Mouse (Mus musculus): ENCODE data around the gene Rassf3. TPM values are rescaled to one million over a fixed set of nuclear protein-coding genes. Genes with fewer than 3 reads are reported as not detected.

The Rassf3 gene
- polyA plus RNA-seq, 1 experiment from 2014 or later, result 25.3 TPM

DNA sequence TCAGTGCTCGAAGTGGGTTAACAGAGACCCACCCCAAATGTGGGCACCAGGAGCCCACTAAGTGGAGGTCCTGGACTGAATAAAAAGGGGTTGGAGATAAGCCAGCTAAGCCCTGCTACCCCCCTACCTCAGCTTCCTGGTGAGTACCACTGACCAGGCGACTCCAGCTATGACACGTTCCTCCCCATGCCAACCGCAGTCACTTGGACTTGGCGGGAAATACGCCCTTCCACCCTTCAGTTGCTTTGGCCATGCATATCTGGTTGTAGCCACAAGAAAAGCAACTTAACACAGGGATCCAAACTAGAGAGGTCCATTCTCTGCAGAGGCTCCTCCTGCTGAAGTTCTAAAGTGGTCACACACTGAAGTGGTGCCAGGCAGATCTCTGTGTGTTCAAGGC lies 53.9 kb downstream of the Rassf3 start:
- no peak overlapping the region for H3K4me2 ChIP-seq (ENCODE audit: low read length)
- no peak for ATAC-seq (ENCODE audit: insufficient number of reproducible peaks, insufficient read depth, low FRiP score, low read depth)
- no peaks in the 10 kb centered on the region for H3K9me3 ChIP-seq (ENCODE audit: control insufficient read depth, low read length)
- H3K4me1 ChIP-seq (ENCODE audit: control insufficient read depth in 2 of 2, insufficient read depth in 2 of 2, low read length in 2 of 2), result peaks cover 52 to 71% of the 10 kb centered on the region in 2 experiments
- 91% methylated on average over 6 of the region's 6 CpGs for WGBS
- H3K27ac ChIP-seq (replicated peaks in 1 of 2; ENCODE audit: control insufficient read depth in 1 of 2, insufficient read depth in 1 of 2, low read depth in 2 of 2, low read length in 2 of 2), result 0 out of 4 replicates have a peak overlapping the region, but pooled peaks of 1 of the 2 experiments have one; percentile 4
- no peak overlapping the region for H3K9ac ChIP-seq (ENCODE audit: low read length)
- no peaks in the 10 kb centered on the region for H3K27me3 ChIP-seq (ENCODE audit: control insufficient read depth, insufficient read depth, low read length)
- no peak overlapping the region for H3K4me3 ChIP-seq (ENCODE audit: control insufficient read depth in 1 of 2, insufficient read depth in 1 of 2, low read depth in 1 of 2, low read length in 2 of 2)
- no peaks in the 10 kb centered on the region for H3K36me3 ChIP-seq (ENCODE audit: control insufficient read depth, insufficient read depth, low read length)

DNA sequence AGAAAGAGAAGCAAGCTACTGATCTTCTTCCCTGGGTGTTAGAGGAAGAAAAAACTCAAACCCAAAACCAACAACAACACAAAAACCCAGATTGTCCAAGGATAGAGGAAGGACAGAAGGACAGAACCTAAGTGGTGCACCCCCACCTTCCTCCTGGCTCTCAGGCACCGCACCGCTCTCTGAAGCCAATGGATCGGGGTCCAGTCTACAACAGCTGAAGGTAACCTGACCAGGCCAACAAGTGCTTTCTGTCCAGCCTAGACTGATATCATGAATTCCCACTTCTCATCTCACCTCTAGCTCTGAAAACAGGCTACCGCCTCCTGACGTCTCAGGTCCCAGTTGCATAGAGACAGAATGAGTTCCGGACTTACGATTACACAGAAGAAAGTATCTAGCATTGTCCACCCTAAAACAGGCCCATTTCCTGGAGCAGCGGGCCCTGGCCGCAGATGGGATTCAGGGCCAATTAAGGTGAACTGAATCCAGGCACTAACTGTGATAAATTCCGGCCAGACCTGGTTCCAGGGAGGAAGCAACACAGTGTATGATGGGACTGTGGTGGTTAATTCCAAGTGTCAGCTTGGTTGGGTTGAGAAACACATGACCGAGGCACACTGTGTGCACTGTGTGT lies 54.4 kb downstream of the Rassf3 start:
- ATAC-seq (ENCODE audit: insufficient number of reproducible peaks, insufficient read depth, low FRiP score, low read depth), result no peak
- Histone ChIP-seq H3K27me3 (ENCODE audit: control insufficient read depth, insufficient read depth, low read length) (no peaks in the 10 kb centered on the region), H3K9me3 (ENCODE audit: control insufficient read depth, low read length) (no peaks in the 10 kb centered on the region), H3K4me3 (ENCODE audit: control insufficient read depth in 1 of 2, insufficient read depth in 1 of 2, low read depth in 1 of 2, low read length in 2 of 2) (no peak overlapping the region), H3K36me3 (ENCODE audit: control insufficient read depth, insufficient read depth, low read length) (peaks cover 1% of the 10 kb centered on the region), H3K9ac (ENCODE audit: low read length) (no peak overlapping the region), H3K27ac (replicated peaks in 1 of 2; ENCODE audit: control insufficient read depth in 1 of 2, insufficient read depth in 1 of 2, low read depth in 2 of 2, low read length in 2 of 2) (0 out of 4 replicates have a peak overlapping the region, but pooled peaks of 1 of the 2 experiments have one; percentile 4), H3K4me1 (ENCODE audit: control insufficient read depth in 2 of 2, insufficient read depth in 2 of 2, low read length in 2 of 2) (peaks cover 48 to 68% of the 10 kb centered on the region in 2 experiments), H3K4me2 (ENCODE audit: low read length) (no peak overlapping the region)
- 81% methylated on average over 11 of the region's 11 CpGs for WGBS

DNA sequence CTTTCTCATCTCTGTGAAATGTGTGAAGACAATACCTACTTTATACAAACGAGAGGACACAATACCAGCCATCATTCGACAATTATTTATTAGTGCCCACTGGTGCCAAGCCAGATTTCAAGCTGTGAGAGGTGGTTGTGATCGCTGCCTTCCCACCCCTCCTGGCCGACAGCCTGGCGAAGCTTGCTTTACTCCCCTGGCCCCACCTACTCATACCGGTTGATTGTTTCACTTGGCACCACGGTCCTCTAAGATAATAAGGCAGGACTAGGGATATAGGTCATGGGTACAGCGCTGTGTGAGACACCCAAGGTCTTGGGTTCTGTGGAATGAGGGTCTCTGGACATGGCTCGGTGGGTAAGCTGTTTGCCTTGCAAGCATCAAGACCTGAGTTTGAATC lies 55.1 kb downstream of the Rassf3 start:
- 52% methylated on average over 9 of the region's 9 CpGs for WGBS
- H3K4me1 ChIP-seq (ENCODE audit: control insufficient read depth in 2 of 2, insufficient read depth in 2 of 2, low read length in 2 of 2), result peaks cover 45 to 63% of the 10 kb centered on the region in 2 experiments
- peaks cover 9% of the 10 kb centered on the region for H3K36me3 ChIP-seq (ENCODE audit: control insufficient read depth, insufficient read depth, low read length)
- no peak overlapping the region for H3K27ac ChIP-seq (replicated peaks in 1 of 2; ENCODE audit: control insufficient read depth in 1 of 2, insufficient read depth in 1 of 2, low read depth in 2 of 2, low read length in 2 of 2)
- no peak for ATAC-seq (ENCODE audit: insufficient number of reproducible peaks, insufficient read depth, low FRiP score, low read depth)
- H3K9me3 ChIP-seq (ENCODE audit: control insufficient read depth, low read length), result no peaks in the 10 kb centered on the region
- H3K9ac ChIP-seq (ENCODE audit: low read length), result no peak overlapping the region
- H3K4me2 ChIP-seq (ENCODE audit: low read length), result no peak overlapping the region
- H3K27me3 ChIP-seq (ENCODE audit: control insufficient read depth, insufficient read depth, low read length), result no peaks in the 10 kb centered on the region
- H3K4me3 ChIP-seq (ENCODE audit: control insufficient read depth in 1 of 2, insufficient read depth in 1 of 2, low read depth in 1 of 2, low read length in 2 of 2), result no peak overlapping the region

DNA sequence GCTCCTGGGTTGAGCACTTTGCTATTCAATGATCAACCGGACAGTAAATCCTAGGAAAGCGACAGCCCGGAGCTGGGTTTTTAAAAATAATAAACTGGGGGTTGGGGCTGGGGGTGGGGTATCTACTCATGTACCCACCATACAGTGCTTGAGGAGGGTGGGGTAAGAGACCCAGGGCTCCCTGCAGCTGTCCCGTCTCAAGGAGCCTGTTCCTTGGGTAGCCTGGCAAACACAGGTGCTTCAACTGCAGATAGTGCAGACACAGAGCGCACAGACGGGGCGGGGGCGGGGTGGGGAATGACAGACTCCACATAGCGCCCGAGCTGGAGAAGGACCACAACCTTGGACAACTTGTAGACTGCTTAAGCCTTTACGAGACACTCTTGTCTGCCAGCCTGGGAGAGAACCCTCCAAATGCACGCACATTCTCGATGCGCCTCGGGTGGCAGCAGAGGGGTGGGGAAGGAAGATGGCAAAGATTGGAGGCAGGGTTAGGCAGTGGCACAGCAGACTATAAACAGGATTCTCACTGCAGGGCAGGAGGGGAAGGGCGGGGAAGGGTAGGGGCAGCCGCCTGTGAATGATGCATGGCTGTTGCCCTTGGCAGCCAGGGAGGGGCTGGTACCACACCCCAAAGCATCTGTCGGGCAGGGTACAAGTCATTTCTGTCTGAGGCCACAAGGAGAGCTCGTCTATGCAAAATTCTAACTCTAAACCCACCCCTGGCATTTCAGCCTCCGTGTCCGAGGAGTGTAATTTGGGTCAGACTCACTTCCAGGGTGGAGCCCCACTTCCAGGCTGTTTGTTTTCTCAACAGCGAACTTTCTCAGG lies 56.3 kb downstream of the Rassf3 start:
- ATAC-seq (ENCODE audit: insufficient number of reproducible peaks, insufficient read depth, low FRiP score, low read depth), result no peak
- no peaks in the 10 kb centered on the region for H3K9me3 ChIP-seq (ENCODE audit: control insufficient read depth, low read length)
- H3K4me2 ChIP-seq (ENCODE audit: low read length), result no peak overlapping the region
- no peak overlapping the region for H3K9ac ChIP-seq (ENCODE audit: low read length)
- H3K27me3 ChIP-seq (ENCODE audit: control insufficient read depth, insufficient read depth, low read length), result no peaks in the 10 kb centered on the region
- H3K4me1 ChIP-seq (ENCODE audit: control insufficient read depth in 2 of 2, insufficient read depth in 2 of 2, low read length in 2 of 2), result peaks cover 40 to 51% of the 10 kb centered on the region in 2 experiments
- no peak overlapping the region for H3K4me3 ChIP-seq (ENCODE audit: control insufficient read depth in 1 of 2, insufficient read depth in 1 of 2, low read depth in 1 of 2, low read length in 2 of 2)
- whole genome bisulfite sequencing, result 42% methylated on average over 22 of the region's 22 CpGs
- peaks cover 20% of the 10 kb centered on the region for H3K36me3 ChIP-seq (ENCODE audit: control insufficient read depth, insufficient read depth, low read length)
- H3K27ac ChIP-seq (replicated peaks in 1 of 2; ENCODE audit: control insufficient read depth in 1 of 2, insufficient read depth in 1 of 2, low read depth in 2 of 2, low read length in 2 of 2), result no peak overlapping the region

DNA sequence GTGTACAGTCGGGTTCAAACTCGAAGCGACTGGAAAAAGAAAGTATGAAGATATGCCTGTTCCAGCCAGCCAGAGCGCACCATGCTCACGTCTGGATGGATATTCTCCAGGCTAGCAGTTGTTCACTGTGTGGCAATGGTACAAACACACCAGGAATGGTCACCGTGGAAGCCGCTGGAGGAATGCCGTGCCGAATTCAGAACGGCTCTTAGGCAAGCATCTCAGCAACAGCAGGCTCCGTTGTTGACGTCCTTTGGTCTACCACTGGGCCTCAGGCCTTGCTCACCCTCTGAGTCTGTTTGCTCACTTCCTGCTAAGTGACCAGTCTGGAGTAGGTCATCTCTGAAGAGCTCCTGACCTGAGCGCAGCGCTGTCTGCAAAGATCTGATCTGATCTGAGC lies 57.3 kb downstream of the Rassf3 start:
- no peak for ATAC-seq (ENCODE audit: insufficient number of reproducible peaks, insufficient read depth, low FRiP score, low read depth)
- Histone ChIP-seq H3K27me3 (ENCODE audit: control insufficient read depth, insufficient read depth, low read length) (no peaks in the 10 kb centered on the region), H3K27ac (replicated peaks in 1 of 2; ENCODE audit: control insufficient read depth in 1 of 2, insufficient read depth in 1 of 2, low read depth in 2 of 2, low read length in 2 of 2) (no peak overlapping the region), H3K9ac (ENCODE audit: low read length) (no peak overlapping the region), H3K36me3 (ENCODE audit: control insufficient read depth, insufficient read depth, low read length) (peaks cover 29% of the 10 kb centered on the region), H3K9me3 (ENCODE audit: control insufficient read depth, low read length) (no peaks in the 10 kb centered on the region), H3K4me3 (ENCODE audit: control insufficient read depth in 1 of 2, insufficient read depth in 1 of 2, low read depth in 1 of 2, low read length in 2 of 2) (no peak overlapping the region), H3K4me1 (ENCODE audit: control insufficient read depth in 2 of 2, insufficient read depth in 2 of 2, low read length in 2 of 2) (peaks cover 36 to 44% of the 10 kb centered on the region in 2 experiments), H3K4me2 (ENCODE audit: low read length) (no peak overlapping the region)
- WGBS, result 85% methylated on average over 14 of the region's 14 CpGs

DNA sequence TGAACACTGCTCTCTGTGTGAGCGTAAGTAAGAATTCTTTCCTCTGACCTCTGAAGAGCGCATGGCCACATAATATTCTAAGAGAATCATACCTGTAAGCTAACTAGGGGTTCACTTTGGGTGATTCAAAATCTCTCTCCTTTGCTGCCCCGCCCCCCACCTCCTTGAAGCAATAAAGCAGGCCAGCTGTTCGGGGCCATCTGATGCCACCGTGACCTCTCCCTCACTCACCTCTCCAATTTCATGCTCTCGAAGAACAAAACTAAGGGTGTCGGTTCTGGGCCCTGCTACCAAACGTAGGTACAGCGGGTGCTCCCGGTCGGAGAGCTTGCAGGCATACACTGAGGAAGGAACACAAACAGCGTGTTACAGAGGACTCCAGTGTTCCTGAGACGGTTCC lies 62.0 kb downstream of the Rassf3 start:
- H3K9ac ChIP-seq (ENCODE audit: low read length), result no peak overlapping the region
- no peak overlapping the region for H3K27ac ChIP-seq (replicated peaks in 1 of 2; ENCODE audit: control insufficient read depth in 1 of 2, insufficient read depth in 1 of 2, low read depth in 2 of 2, low read length in 2 of 2)
- H3K4me2 ChIP-seq (ENCODE audit: low read length), result no peak overlapping the region
- no peaks in the 10 kb centered on the region for H3K9me3 ChIP-seq (ENCODE audit: control insufficient read depth, low read length)
- no peaks in the 10 kb centered on the region for H3K27me3 ChIP-seq (ENCODE audit: control insufficient read depth, insufficient read depth, low read length)
- ATAC-seq (ENCODE audit: insufficient number of reproducible peaks, insufficient read depth, low FRiP score, low read depth), result no peak
- WGBS, result 90% methylated on average over 13 of the region's 13 CpGs
- H3K36me3 ChIP-seq (ENCODE audit: control insufficient read depth, insufficient read depth, low read length), result peaks cover 65% of the 10 kb centered on the region
- peaks cover 2 to 3% of the 10 kb centered on the region in 2 experiments; a peak in 1 of 4 replicates for H3K4me1 ChIP-seq (ENCODE audit: control insufficient read depth in 2 of 2, insufficient read depth in 2 of 2, low read length in 2 of 2)
- H3K4me3 ChIP-seq (ENCODE audit: control insufficient read depth in 1 of 2, insufficient read depth in 1 of 2, low read depth in 1 of 2, low read length in 2 of 2), result no peak overlapping the region

DNA sequence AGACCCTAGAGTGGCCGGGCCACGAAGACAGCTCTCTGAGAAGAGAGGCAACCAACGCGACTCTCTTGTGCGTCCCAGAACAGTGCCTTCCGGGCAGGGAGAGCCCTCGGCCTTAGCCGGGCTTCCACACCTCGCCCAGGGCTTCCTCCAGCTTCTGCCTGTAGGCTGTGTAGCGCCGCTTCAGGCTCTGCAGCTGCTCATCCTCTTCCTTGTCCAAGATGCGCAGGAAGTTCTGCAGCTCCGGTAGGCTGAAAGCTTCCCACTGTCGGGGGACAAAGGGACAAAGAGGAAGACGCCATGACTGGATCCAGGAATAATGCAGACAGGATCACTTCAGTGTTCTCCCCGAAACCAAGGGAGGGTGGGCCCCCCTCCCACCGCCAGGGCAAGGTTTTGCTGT lies 63.3 kb downstream of the Rassf3 start:
- Histone ChIP-seq H3K9me3 (ENCODE audit: control insufficient read depth, low read length) (no peaks in the 10 kb centered on the region), H3K36me3 (ENCODE audit: control insufficient read depth, insufficient read depth, low read length) (peaks cover 65% of the 10 kb centered on the region), H3K4me2 (ENCODE audit: low read length) (no peak overlapping the region), H3K4me3 (ENCODE audit: control insufficient read depth in 1 of 2, insufficient read depth in 1 of 2, low read depth in 1 of 2, low read length in 2 of 2) (no peak overlapping the region), H3K27me3 (ENCODE audit: control insufficient read depth, insufficient read depth, low read length) (no peaks in the 10 kb centered on the region), H3K27ac (replicated peaks in 1 of 2; ENCODE audit: control insufficient read depth in 1 of 2, insufficient read depth in 1 of 2, low read depth in 2 of 2, low read length in 2 of 2) (no peak overlapping the region), H3K9ac (ENCODE audit: low read length) (no peak overlapping the region), H3K4me1 (ENCODE audit: control insufficient read depth in 2 of 2, insufficient read depth in 2 of 2, low read length in 2 of 2) (0 out of 4 replicates have a peak, but pooled peaks cover 0 to 3% of the 10 kb centered on the region in 2 experiments)
- ATAC-seq (ENCODE audit: insufficient number of reproducible peaks, insufficient read depth, low FRiP score, low read depth), result no peak
- WGBS, result 87% methylated on average over 17 of the region's 17 CpGs

All from heart, embryonic 14.5 days (tissue).